Mouse (Mus musculus) lung, embryonic 16.5 days (tissue): Measurements from ENCODE around the gene Ankrd53. TPM values are rescaled to one million over a fixed set of nuclear protein-coding genes. Genes with fewer than 3 reads are reported as not detected.
"Not testable (repeated sequence)": the region's sequence is repeated elsewhere in the genome, so short reads cannot be mapped to it uniquely, and the experiment has no call there.

Source experiments
- ATAC-seq: fragments of 200-750 bp; cut with Nextera tagmentation; 2 replicates; pipeline ENCODE4 v1.8.0; 2017; ENCODE audit warnings: low read depth, mild to moderate bottlenecking, moderate library complexity
- H3K27ac ChIP-seq: fragments of 300-500 bp; sonication (generic); 2 replicates; pipeline ENCODE4 v1.5.1; 2014; ENCODE audit warnings: mild to moderate bottlenecking, control low read depth, low read length
- H3K27me3 ChIP-seq: fragments of 300-500 bp; sonication (generic); 2 replicates; pipeline ENCODE4 v1.6.1; 2014; ENCODE audit warnings: low read depth, low read length, mixed read lengths; ENCODE audit not compliant: control insufficient read depth, insufficient read depth
- H3K36me3 ChIP-seq: fragments of 300-500 bp; sonication (generic); 2 replicates; pipeline ENCODE4 v1.6.1; 2014; ENCODE audit warnings: low read length; ENCODE audit not compliant: control insufficient read depth, insufficient read depth
- H3K4me1 ChIP-seq: fragments of 300-500 bp; sonication (generic); replicated peaks from 2 replicates; pipeline ENCODE4 v1.6.1; 2014; ENCODE audit warnings: low read length, mixed read lengths; ENCODE audit not compliant: control insufficient read depth, insufficient read depth
- H3K4me2 ChIP-seq: fragments of 300-500 bp; sonication (generic); 2 replicates; pipeline ENCODE4 v1.6.1; 2014; ENCODE audit warnings: low read depth, low read length, control low read depth
- H3K4me3 ChIP-seq: fragments of 300-500 bp; sonication (generic); 2 replicates; pipeline ENCODE4 v1.5.1; 2014; ENCODE audit warnings: mild to moderate bottlenecking, low read length, control low read depth
- H3K9ac ChIP-seq: fragments of 300-500 bp; sonication (generic); 2 replicates; pipeline ENCODE4 v1.6.1; 2014; ENCODE audit warnings: low read length, control low read depth
- H3K9me3 ChIP-seq: fragments of 300-500 bp; sonication (generic); 2 replicates; pipeline ENCODE4 v1.6.1; 2016; ENCODE audit warnings: low read length; ENCODE audit not compliant: control insufficient read depth
- WGBS: fragments of 180-500 bp; shearing (Covaris S2); extraction: QIAGEN DNeasy Blood & Tissue Kit; methylation state at CpG from one replicate; pipeline ENCODE4 v1.1.7; 2014; 5-methylcytosine and 5-hydroxymethylcytosine counted together
- polyA plus RNA-seq: library from polyadenylated mRNA; unstranded; fragments of >200 nt; fragmentation: Nextera tagmentation; extraction: Ambion mirVana; gene quantifications from 2 replicates; pipeline ENCODE4 v1.2.1, GENCODE M21; 2015

The Ankrd53 gene
- polyA plus RNA-seq, 1 experiment from 2014 or later = not detected

GRCm38 (mm10) chr6:83778306-83778705, 15.9 kb downstream of the Ankrd53 start:
- Histone ChIP-seq H3K9me3 (no peaks in the 10 kb centered on the region), H3K4me2 (no peak overlapping the region), H3K4me1 (peaks cover 14% of the 10 kb centered on the region), H3K36me3 (peaks cover 2% of the 10 kb centered on the region), H3K27ac (no peak overlapping the region), H3K9ac (no peak overlapping the region), H3K4me3 (no peak overlapping the region), H3K27me3 (no peaks in the 10 kb centered on the region)
- 72% methylated on average over 7 of the region's 7 CpGs for WGBS
- no peak for ATAC-seq

- peaks cover 13% of the 10 kb centered on the region for H3K4me1 ChIP-seq
- ATAC-seq = no peak
- H3K4me3 ChIP-seq = no peak overlapping the region
- H3K27me3 ChIP-seq = no peaks in the 10 kb centered on the region
- H3K9me3 ChIP-seq = no peaks in the 10 kb centered on the region
- H3K27ac ChIP-seq = no peak overlapping the region
- H3K4me2 ChIP-seq = no peak overlapping the region
- 9% methylated on average over 5 of the region's 5 CpGs for WGBS
- no peaks in the 10 kb centered on the region for H3K36me3 ChIP-seq
- H3K9ac ChIP-seq = no peak overlapping the region
Measured at GRCm38 (mm10) chr6:83779026-83779425, 16.6 kb downstream of the Ankrd53 start.

GRCm38 (mm10) chr6:83786426-83786825, 24.0 kb downstream of the Ankrd53 start:
- Histone ChIP-seq H3K4me2 (no peak overlapping the region), H3K4me3 (no peak overlapping the region), H3K27me3 (no peaks in the 10 kb centered on the region), H3K36me3 (no peaks in the 10 kb centered on the region), H3K4me1 (no peaks in the 10 kb centered on the region), H3K9me3 (no peaks in the 10 kb centered on the region), H3K9ac (no peak overlapping the region), H3K27ac (no peak overlapping the region)
- WGBS = 56% methylated on average over 3 of the region's 3 CpGs
- no peak for ATAC-seq

- H3K4me2 ChIP-seq = no peak overlapping the region
- no peaks in the 10 kb centered on the region for H3K27me3 ChIP-seq
- no peak overlapping the region for H3K4me3 ChIP-seq
- H3K9ac ChIP-seq = no peak overlapping the region
- no peak for ATAC-seq
- H3K36me3 ChIP-seq = no peaks in the 10 kb centered on the region
- H3K4me1 ChIP-seq = no peaks in the 10 kb centered on the region
- 66% methylated on average over 7 of the region's 7 CpGs for WGBS
- H3K9me3 ChIP-seq = no peaks in the 10 kb centered on the region
- H3K27ac ChIP-seq = no peak overlapping the region
Measured at GRCm38 (mm10) chr6:83788554-83788953, 26.1 kb downstream of the Ankrd53 start.

GRCm38 (mm10) chr6:83790533-83790932, 28.1 kb downstream of the Ankrd53 start:
- not testable (repeated sequence) for H3K36me3 ChIP-seq, H3K4me3 ChIP-seq, ATAC-seq, H3K9me3 ChIP-seq, H3K4me1 ChIP-seq, H3K4me2 ChIP-seq, H3K9ac ChIP-seq, H3K27me3 ChIP-seq, H3K27ac ChIP-seq
- WGBS = 84% methylated on average over 5 of the region's 5 CpGs

- no peak for ATAC-seq
- WGBS = 49% methylated on average over 4 of the region's 4 CpGs
- no peak overlapping the region for H3K4me2 ChIP-seq
Measured at GRCm38 (mm10) chr6:83791251-83791890, 28.9 kb downstream of the Ankrd53 start.

GRCm38 (mm10) chr6:83794760-83795296, 32.4 kb downstream of the Ankrd53 start, which contains the start of gene Nagk:
Nagk (plus strand) TSS chr6:83794982.
- ATAC-seq = peak; percentile 97
- peak within 1 kb of the TSS; percentile 84 for H3K4me3 ChIP-seq
- H3K36me3 ChIP-seq = peaks cover 7% of the 10 kb centered on the region
- H3K9me3 ChIP-seq = no peaks in the 10 kb centered on the region
- H3K4me1 ChIP-seq = peaks cover 9% of the 10 kb centered on the region; the same call in 1 of the 2 replicates
- H3K9ac ChIP-seq = peak within 1 kb of the TSS; percentile 91
- peak within 1 kb of the TSS; percentile 69 for H3K4me2 ChIP-seq
- peak within 1 kb of the TSS; percentile 98 for H3K27ac ChIP-seq
- no peaks in the 10 kb centered on the region for H3K27me3 ChIP-seq
- WGBS = 0% methylated on average over 43 of the region's 43 CpGs

More at GRCm38 (mm10) chr6:83791251-83791890, 28.9 kb downstream of the Ankrd53 start:
- Histone ChIP-seq H3K36me3 (no peaks in the 10 kb centered on the region), H3K27me3 (no peaks in the 10 kb centered on the region), H3K4me3 (no peak overlapping the region), H3K27ac (no peak overlapping the region), H3K9me3 (no peaks in the 10 kb centered on the region), H3K9ac (no peak overlapping the region), H3K4me1 (peaks cover 5% of the 10 kb centered on the region; the same call in 1 of the 2 replicates)

- H3K27me3 ChIP-seq = no peaks in the 10 kb centered on the region
- H3K4me1 ChIP-seq = peaks cover 9% of the 10 kb centered on the region; the same call in 1 of the 2 replicates
- no peaks in the 10 kb centered on the region for H3K9me3 ChIP-seq
- H3K27ac ChIP-seq = peak overlapping the region; percentile 98
- peak; percentile 34 for ATAC-seq
- H3K4me3 ChIP-seq = peak overlapping the region; percentile 84
- H3K4me2 ChIP-seq = peak overlapping the region; percentile 69
- WGBS = 4% methylated on average over 13 of the region's 13 CpGs
- H3K36me3 ChIP-seq = peaks cover 12% of the 10 kb centered on the region
- H3K9ac ChIP-seq = peak overlapping the region; percentile 91
Measured at GRCm38 (mm10) chr6:83795492-83795900, 33.1 kb downstream of the Ankrd53 start.

GRCm38 (mm10) chr6:83796686-83797085, 34.2 kb downstream of the Ankrd53 start:
- WGBS = 45% methylated on average over 3 of the region's 3 CpGs

More at GRCm38 (mm10) chr6:83796686-83797085, 34.2 kb downstream of the Ankrd53 start:
- Histone ChIP-seq H3K4me3 (no peak overlapping the region), H3K27me3 (no peaks in the 10 kb centered on the region), H3K4me2 (no peak overlapping the region), H3K36me3 (peaks cover 22% of the 10 kb centered on the region), H3K4me1 (peaks cover 9% of the 10 kb centered on the region; the same call in 1 of the 2 replicates), H3K9me3 (no peaks in the 10 kb centered on the region), H3K9ac (no peak overlapping the region), H3K27ac (no peak overlapping the region)
- no peak for ATAC-seq
